Mouse (Mus musculus) natural killer cell, adult 2 months (primary cell): ENCODE data around the gene Plod3.
"Not testable (repeated sequence)": the region's sequence is repeated elsewhere in the genome, so short reads cannot be mapped to it uniquely, and the experiment has no call there.

Source experiments
- DNase-seq, 2 experiments: peaks; one replicate each; pipeline ENCODE4 v3.0.0; 2022; ENCODE audit warnings: low spot score in 2 of 2

Gene Plod3

GRCm38 (mm10) chr5:136986695-136987137 is at the start of gene Plod3:
Gene Plod3 (plus strand): TSS chr5:136987019.
- peak; percentile 95 to 96 for DNase-seq

GRCm38 (mm10) chr5:136937621-136938020 is 49.2 kb upstream of the Plod3 start:
- DNase-seq = no peak

GRCm38 (mm10) chr5:136939284-136939683 is 47.5 kb upstream of the Plod3 start:
- DNase-seq = peak; percentile 29 to 39

GRCm38 (mm10) chr5:136940029-136940428 is 46.8 kb upstream of the Plod3 start:
- not testable (repeated sequence) for DNase-seq

- no peak for DNase-seq
These were observed 45.8 kb upstream of the Plod3 start for GRCm38 (mm10) chr5:136940845-136941560.

GRCm38 (mm10) chr5:136942781-136943180 is 44.0 kb upstream of the Plod3 start:
- DNase-seq = no peak

- DNase-seq = no peak
These were observed 43.4 kb upstream of the Plod3 start for GRCm38 (mm10) chr5:136943382-136943781.

GRCm38 (mm10) chr5:136945084-136945483 is 41.7 kb upstream of the Plod3 start:
- no peak for DNase-seq

- no peak for DNase-seq
These were observed 38.9 kb upstream of the Plod3 start for GRCm38 (mm10) chr5:136947874-136948273.

GRCm38 (mm10) chr5:136949551-136950336 is 37.1 kb upstream of the Plod3 start:
- not testable (repeated sequence) for DNase-seq

GRCm38 (mm10) chr5:136950521-136950920 is 36.3 kb upstream of the Plod3 start:
- DNase-seq = no peak

GRCm38 (mm10) chr5:136952153-136952552 is 34.7 kb upstream of the Plod3 start:
- no peak for DNase-seq

- peak; percentile 50 to 62 for DNase-seq
These were observed 33.8 kb upstream of the Plod3 start, which contains the start of gene Fis1 for GRCm38 (mm10) chr5:136953015-136953414. Gene Fis1 (plus strand): TSS chr5:136953275.

GRCm38 (mm10) chr5:136953440-136953951 is 33.3 kb upstream of the Plod3 start:
- no peak for DNase-seq

GRCm38 (mm10) chr5:136955622-136956021 is 31.2 kb upstream of the Plod3 start:
- DNase-seq = no peak

- no peak for DNase-seq
These were observed 29.6 kb upstream of the Plod3 start for GRCm38 (mm10) chr5:136957250-136957649.

GRCm38 (mm10) chr5:136958991-136959605 is 27.7 kb upstream of the Plod3 start:
- DNase-seq = no peak

GRCm38 (mm10) chr5:136960053-136960452 is 26.8 kb upstream of the Plod3 start:
- DNase-seq = no peak

GRCm38 (mm10) chr5:136961334-136961982 is 25.4 kb upstream of the Plod3 start:
- DNase-seq = no peak

GRCm38 (mm10) chr5:136961983-136962461 is 24.8 kb upstream of the Plod3 start:
- DNase-seq = peak; percentile 87 to 88

GRCm38 (mm10) chr5:136962501-136962900 is 24.3 kb upstream of the Plod3 start:
- peak; percentile 79 to 84 for DNase-seq
